Mouse (Mus musculus) heart, embryonic 15.5 days (tissue): ENCODE data around the gene Trappc4. TPM values are rescaled to one million over a fixed set of nuclear protein-coding genes. Genes with fewer than 3 reads are reported as not detected.
A peak's percentile ranks its signal among the peaks of the same experiment; 100 is the strongest.
"Not testable (repeated sequence)": the region's sequence is repeated elsewhere in the genome, so short reads cannot be mapped to it uniquely, and the experiment has no call there.

Experiments used
- ATAC-seq: fragments of 200-750 bp; cut with Nextera tagmentation; replicated peaks from 2 replicates; pipeline ENCODE4 v1.8.0; 2017; ENCODE audit warnings: low read depth, moderate TSS enrichment; ENCODE audit not compliant: insufficient number of reproducible peaks, insufficient read depth, low FRiP score
- H3K27ac ChIP-seq: fragments of 300-500 bp; sonication (generic); 2 replicates; pipeline ENCODE4 v1.5.1; 2015; ENCODE audit warnings: mild to moderate bottlenecking, inconsistent platforms
- H3K27me3 ChIP-seq: fragments of 300-500 bp; sonication (generic); 2 replicates; pipeline ENCODE4 v1.6.1; 2015; ENCODE audit warnings: inconsistent platforms
- H3K36me3 ChIP-seq: fragments of 300-500 bp; sonication (generic); 2 replicates; pipeline ENCODE4 v1.6.1; 2015; ENCODE audit warnings: mild to moderate bottlenecking, inconsistent platforms
- H3K4me1 ChIP-seq: fragments of 300-500 bp; sonication (generic); replicated peaks from 2 replicates; pipeline ENCODE4 v1.6.1; 2015; ENCODE audit warnings: inconsistent platforms
- H3K4me2 ChIP-seq: fragments of 300-500 bp; sonication (generic); 2 replicates; pipeline ENCODE4 v1.6.1; 2015; ENCODE audit warnings: inconsistent platforms, mild to moderate bottlenecking, moderate library complexity
- H3K4me3 ChIP-seq: fragments of 300-500 bp; sonication (generic); 2 replicates; pipeline ENCODE4 v1.5.1; 2015; ENCODE audit warnings: mild to moderate bottlenecking, inconsistent platforms
- H3K9ac ChIP-seq: fragments of 300-500 bp; sonication (generic); 2 replicates; pipeline ENCODE4 v1.6.1; 2015; ENCODE audit warnings: mild to moderate bottlenecking, inconsistent platforms
- H3K9me3 ChIP-seq: fragments of 300-500 bp; sonication (generic); replicated peaks from 2 replicates; pipeline ENCODE4 v1.6.1; 2016; ENCODE audit warnings: inconsistent platforms
- WGBS: fragments of 180-500 bp; shearing (Covaris S2); methylation state at CpG from one replicate; pipeline ENCODE4 v1.1.7; 2015; ENCODE audit warnings: mixed read lengths; 5-methylcytosine and 5-hydroxymethylcytosine counted together
- polyA plus RNA-seq: library from polyadenylated mRNA; unstranded; fragments of >200 nt; fragmentation: Nextera tagmentation; extraction: Ambion mirVana; gene quantifications from 2 replicates; pipeline ENCODE4 v1.2.1, GENCODE M21; 2015

Gene Trappc4
- polyA plus RNA-seq, 1 experiment from 2014 or later = 78.6 TPM

- 86% methylated on average over 9 of the region's 9 CpGs for WGBS
- peaks cover 12% of the 10 kb centered on the region for H3K4me1 ChIP-seq
- not testable (repeated sequence) for H3K4me3 ChIP-seq, H3K9me3 ChIP-seq, H3K4me2 ChIP-seq, H3K27me3 ChIP-seq, ATAC-seq, H3K36me3 ChIP-seq, H3K27ac ChIP-seq, H3K9ac ChIP-seq
Observed at GRCm38 (mm10) chr9:44419730-44420129, 12.3 kb upstream of the Trappc4 start.

- Histone ChIP-seq H3K4me3 (peak within 1 kb of the TSS; percentile 93), H3K4me2 (peak within 1 kb of the TSS; percentile 94), H3K27ac (peak within 1 kb of the TSS; percentile 52), H3K4me1 (peaks cover 12% of the 10 kb centered on the region), H3K9me3 (no peaks in the 10 kb centered on the region), H3K9ac (peak within 1 kb of the TSS; percentile 89), H3K27me3 (no peaks in the 10 kb centered on the region), H3K36me3 (peaks cover 9% of the 10 kb centered on the region)
- no peak for ATAC-seq
- WGBS = 72% methylated on average over 14 of the region's 14 CpGs
Observed at GRCm38 (mm10) chr9:44418519-44419385, 11.4 kb upstream of the Trappc4 start, which contains the start of gene Ccdc84. Gene Ccdc84 (minus strand): TSS chr9:44418569.

GRCm38 (mm10) chr9:44417892-44418363 lies 10.5 kb upstream of the Trappc4 start:
- Histone ChIP-seq H3K36me3 (peaks cover 15% of the 10 kb centered on the region), H3K27ac (peak overlapping the region; percentile 52), H3K4me1 (peaks cover 12% of the 10 kb centered on the region), H3K4me3 (peak overlapping the region; percentile 93), H3K9me3 (no peaks in the 10 kb centered on the region), H3K9ac (peak overlapping the region; percentile 89), H3K4me2 (peak overlapping the region; percentile 94), H3K27me3 (no peaks in the 10 kb centered on the region)
- WGBS = under 1% methylated on average over 38 of the region's 38 CpGs
- ATAC-seq = peak; percentile 96

GRCm38 (mm10) chr9:44417156-44417891 lies 9.9 kb upstream of the Trappc4 start:
- Histone ChIP-seq H3K4me2 (peak overlapping the region; percentile 94), H3K4me1 (peaks cover 12% of the 10 kb centered on the region), H3K27ac (peak overlapping the region; percentile 52), H3K4me3 (peak overlapping the region; percentile 93), H3K36me3 (peaks cover 22% of the 10 kb centered on the region), H3K9ac (peak overlapping the region; percentile 89), H3K9me3 (no peaks in the 10 kb centered on the region), H3K27me3 (no peaks in the 10 kb centered on the region)
- ATAC-seq = peak; percentile 60
- 6% methylated on average over 26 of the region's 26 CpGs for WGBS

GRCm38 (mm10) chr9:44412781-44413180 lies 5.4 kb upstream of the Trappc4 start:
- Histone ChIP-seq H3K4me2 (no peak overlapping the region), H3K4me1 (peaks cover 23% of the 10 kb centered on the region), H3K27ac (no peak overlapping the region), H3K36me3 (peaks cover 58% of the 10 kb centered on the region), H3K9ac (no peak overlapping the region), H3K9me3 (no peaks in the 10 kb centered on the region), H3K4me3 (no peak overlapping the region), H3K27me3 (no peaks in the 10 kb centered on the region)
- 68% methylated on average over 2 of the region's 2 CpGs for WGBS
- ATAC-seq = no peak

GRCm38 (mm10) chr9:44412306-44412705 lies 4.9 kb upstream of the Trappc4 start:
- no peaks in the 10 kb centered on the region for H3K27me3 ChIP-seq
- peaks cover 58% of the 10 kb centered on the region for H3K36me3 ChIP-seq
- 73% methylated on average over 4 of the region's 4 CpGs for WGBS
- peaks cover 21% of the 10 kb centered on the region for H3K4me1 ChIP-seq
- no peak overlapping the region for H3K4me3 ChIP-seq
- H3K9ac ChIP-seq = no peak overlapping the region
- H3K4me2 ChIP-seq = no peak overlapping the region
- H3K9me3 ChIP-seq = no peaks in the 10 kb centered on the region
- H3K27ac ChIP-seq = no peak overlapping the region
- no peak for ATAC-seq

- Histone ChIP-seq H3K27me3 (no peaks in the 10 kb centered on the region), H3K36me3 (peaks cover 58% of the 10 kb centered on the region), H3K4me3 (no peak overlapping the region), H3K9me3 (no peaks in the 10 kb centered on the region), H3K4me1 (peaks cover 17% of the 10 kb centered on the region), H3K4me2 (no peak overlapping the region), H3K27ac (no peak overlapping the region), H3K9ac (no peak overlapping the region)
- WGBS = 84% methylated on average over 1 of the region's 1 CpGs
- no peak for ATAC-seq
Observed at GRCm38 (mm10) chr9:44411601-44412130, 4.3 kb upstream of the Trappc4 start.

- ATAC-seq = no peak
- 76% methylated on average over 2 of the region's 2 CpGs for WGBS
- H3K4me2 ChIP-seq = no peak overlapping the region
- H3K9ac ChIP-seq = no peak overlapping the region
- H3K27ac ChIP-seq = no peak overlapping the region
- no peaks in the 10 kb centered on the region for H3K27me3 ChIP-seq
- peaks cover 57% of the 10 kb centered on the region for H3K36me3 ChIP-seq
- H3K4me3 ChIP-seq = no peak overlapping the region
- peaks cover 19% of the 10 kb centered on the region for H3K4me1 ChIP-seq
- H3K9me3 ChIP-seq = no peaks in the 10 kb centered on the region
Observed at GRCm38 (mm10) chr9:44410647-44411336, 3.4 kb upstream of the Trappc4 start.

- H3K4me2 ChIP-seq = peak overlapping the region; percentile 66
- H3K27ac ChIP-seq, H3K27me3 ChIP-seq, H3K9me3 ChIP-seq, ATAC-seq: not testable (repeated sequence)
- peaks cover 19% of the 10 kb centered on the region for H3K4me1 ChIP-seq
- H3K36me3 ChIP-seq = peaks cover 68% of the 10 kb centered on the region
- 73% methylated on average over 9 of the region's 9 CpGs for WGBS
- H3K9ac ChIP-seq = peak overlapping the region; percentile 90
- H3K4me3 ChIP-seq = peak overlapping the region; percentile 93
Observed at GRCm38 (mm10) chr9:44408693-44409092, 1.3 kb upstream of the Trappc4 start.

GRCm38 (mm10) chr9:44407752-44408097 lies 325 bp upstream of the Trappc4 start:
- Histone ChIP-seq H3K9ac (peak overlapping the region; percentile 90), H3K9me3 (no peaks in the 10 kb centered on the region), H3K4me2 (peak overlapping the region; percentile 66), H3K4me1 (peaks cover 19% of the 10 kb centered on the region), H3K36me3 (peaks cover 70% of the 10 kb centered on the region), H3K4me3 (peak overlapping the region; percentile 93), H3K27ac (peak overlapping the region; percentile 98), H3K27me3 (no peaks in the 10 kb centered on the region)
- 0% methylated on average over 24 of the region's 24 CpGs for WGBS
- ATAC-seq = no peak; the same call in 1 of the 2 replicates

- Histone ChIP-seq H3K4me1 (peaks cover 40% of the 10 kb centered on the region), H3K4me3 (no peak overlapping the region), H3K27ac (no peak overlapping the region), H3K4me2 (no peak overlapping the region), H3K9ac (no peak overlapping the region), H3K27me3 (no peaks in the 10 kb centered on the region), H3K36me3 (peaks cover 64% of the 10 kb centered on the region), H3K9me3 (no peaks in the 10 kb centered on the region)
- WGBS = 82% methylated on average over 3 of the region's 3 CpGs
- no peak for ATAC-seq
Observed at GRCm38 (mm10) chr9:44405011-44405410, 2.4 kb downstream of the Trappc4 start.
